Comparison of ENCODE assay signal across 12 mouse cellular contexts in genomic region chr11:100848080-100848479, GRCm38 (mm10). TPM values are rescaled to one million over a fixed set of nuclear protein-coding genes. Genes with fewer than 3 reads are reported as not detected.
DNase-seq lines count a peak whose midpoint lies in the region; ATAC-seq and TF ChIP-seq lines count a peak whose summit lies in the region.
"Had no signal": no experiment of that assay in that cellular context is flagged by ENCODE, and none has a peak within 500 bp of the region (broad histone marks: within the 10 kb centered on the region; RNA-seq: fewer than 3 reads in every experiment).

No protein-coding gene starts in this region.

- peaks cover 7% of the 10 kb centered on the region for H3K27me3 ChIP-seq in hindbrain, embryonic 13.5 days
- H3K27me3 ChIP-seq in hindbrain, embryonic 10.5 days (ENCODE audit: insufficient read depth, poor library complexity, severe bottlenecking) = peaks cover 34% of the 10 kb centered on the region
- no peaks in the 10 kb centered on the region for H3K27me3 ChIP-seq in thymus, adult 2 months (ENCODE audit: control insufficient read depth, insufficient read depth, low read length)
- H3K27me3 ChIP-seq in liver, embryonic 11.5 days (replicated peaks; ENCODE audit: control insufficient read depth, insufficient read depth, low read length) = no peaks in the 10 kb centered on the region
- no peaks in the 10 kb centered on the region for H3K27me3 ChIP-seq in stomach, embryonic 16.5 days (ENCODE audit: control insufficient read depth, insufficient read depth, low read length)

- no peak for ATAC-seq in hindbrain, embryonic 13.5 days (ENCODE audit: low FRiP score)
- no peak for ATAC-seq in liver, embryonic 11.5 days (replicated peaks; ENCODE audit: low FRiP score)
- no peak for ATAC-seq in stomach, embryonic 16.5 days (ENCODE audit: insufficient read depth, low FRiP score)
- ATAC-seq: forebrain, embryonic 13.5 days had no signal

- H3K27ac ChIP-seq in hindbrain, embryonic 13.5 days = no peak overlapping the region
- H3K27ac ChIP-seq in hindbrain, embryonic 10.5 days = no peak overlapping the region
- peak overlapping the region; percentile 64; the same call in 1 of the 2 replicates for H3K27ac ChIP-seq in thymus, adult 2 months (ENCODE audit: control insufficient read depth, insufficient read depth, low read length)
- H3K27ac ChIP-seq in liver, embryonic 11.5 days (ENCODE audit: low read depth, low read length) = 0 out of 2 replicates have a peak overlapping the region, but pooled peaks have one; percentile 10
- H3K27ac ChIP-seq in stomach, embryonic 16.5 days (ENCODE audit: low read length) = no peak overlapping the region
- H3K27ac ChIP-seq: forebrain, embryonic 13.5 days had no signal

- no peak overlapping the region for H3K4me3 ChIP-seq in hindbrain, embryonic 13.5 days
- no peak overlapping the region for H3K4me3 ChIP-seq in hindbrain, embryonic 10.5 days
- no peak overlapping the region for H3K4me3 ChIP-seq in thymus, adult 2 months (ENCODE audit: control insufficient read depth, insufficient read depth, low read length)
- H3K4me3 ChIP-seq in liver, embryonic 11.5 days (ENCODE audit: low read depth, low read length) = peak overlapping the region; percentile 94
- H3K4me3 ChIP-seq in stomach, embryonic 16.5 days (replicated peaks; ENCODE audit: low read length) = no peak overlapping the region
- H3K4me3 ChIP-seq: forebrain, embryonic 13.5 days had no signal

- TF ChIP-seq POLR2A in thymus, adult 2 months (IDR thresholded peaks at IDR 0.05; ENCODE audit: control insufficient read depth, extremely low read depth, insufficient read depth, low read length, poor library complexity) = no peak

- no peaks in the 10 kb centered on the region for H3K36me3 ChIP-seq in hindbrain, embryonic 13.5 days
- H3K36me3 ChIP-seq in hindbrain, embryonic 10.5 days = no peaks in the 10 kb centered on the region
- H3K36me3 ChIP-seq in thymus, adult 2 months (ENCODE audit: control insufficient read depth, insufficient read depth, low read length) = no peaks in the 10 kb centered on the region
- no peaks in the 10 kb centered on the region for H3K36me3 ChIP-seq in liver, embryonic 11.5 days (ENCODE audit: control insufficient read depth, insufficient read depth, low read length)
- H3K36me3 ChIP-seq in stomach, embryonic 16.5 days (ENCODE audit: control insufficient read depth, insufficient read depth, low read length) = no peaks in the 10 kb centered on the region

- H3K4me2 ChIP-seq in hindbrain, embryonic 13.5 days = peak overlapping the region; percentile 84; the same call in 1 of the 2 replicates
- peak overlapping the region; percentile 77 for H3K4me2 ChIP-seq in liver, embryonic 11.5 days
- peak overlapping the region; percentile 78 for H3K4me2 ChIP-seq in stomach, embryonic 16.5 days (ENCODE audit: low read depth, low read length)

- 79% methylated on average over 4 of the region's 4 CpGs for WGBS in hindbrain, embryonic 13.5 days
- WGBS in hindbrain, embryonic 10.5 days = 79% methylated on average over 4 of the region's 4 CpGs
- WGBS in thymus, adult 2 months = 3% methylated on average over 4 of the region's 4 CpGs
- WGBS in liver, embryonic 11.5 days = 38% methylated on average over 4 of the region's 4 CpGs
- WGBS in stomach, embryonic 16.5 days = 52% methylated on average over 4 of the region's 4 CpGs

- no peaks in the 10 kb centered on the region for H3K9me3 ChIP-seq in hindbrain, embryonic 13.5 days
- H3K9me3 ChIP-seq in hindbrain, embryonic 10.5 days = no peaks in the 10 kb centered on the region
- H3K9me3 ChIP-seq in liver, embryonic 11.5 days (ENCODE audit: control insufficient read depth, low read length) = no peaks in the 10 kb centered on the region
- no peaks in the 10 kb centered on the region for H3K9me3 ChIP-seq in stomach, embryonic 16.5 days (replicated peaks; ENCODE audit: control insufficient read depth, low read length)
- H3K9me3 ChIP-seq: forebrain, embryonic 13.5 days had no signal

- peaks cover 27% of the 10 kb centered on the region for H3K4me1 ChIP-seq in hindbrain, embryonic 13.5 days (replicated peaks)
- peaks cover 29% of the 10 kb centered on the region for H3K4me1 ChIP-seq in hindbrain, embryonic 10.5 days (replicated peaks)
- peaks cover 42% of the 10 kb centered on the region for H3K4me1 ChIP-seq in thymus, adult 2 months (replicated peaks; ENCODE audit: control insufficient read depth, insufficient read depth, low read length)
- peaks cover 26% of the 10 kb centered on the region for H3K4me1 ChIP-seq in liver, embryonic 11.5 days (replicated peaks; ENCODE audit: control insufficient read depth, insufficient read depth, low read length)
- H3K4me1 ChIP-seq in stomach, embryonic 16.5 days (ENCODE audit: control insufficient read depth, insufficient read depth, low read length) = peaks cover 24% of the 10 kb centered on the region

- DNase-seq in hindbrain, embryonic 10.5 days (ENCODE audit: low spot score) = no peak
- no peak for DNase-seq in thymus, adult 2 months
- DNase-seq in thymus, postnatal 25 days = no peak
- DNase-seq in liver, embryonic 11.5 days (ENCODE audit: low spot score) = no peak
- no peak for DNase-seq in urinary bladder, postnatal 25 days (ENCODE audit: low spot score)
- DNase-seq in spleen, adult 12 weeks (ENCODE audit: low spot score) = no peak
- DNase-seq: adrenal gland, adult 2 months; lung, postnatal 4 days; thymus, adult 18-20 months had no signal

- TF ChIP-seq CTCF in thymus, adult 2 months (IDR thresholded peaks at IDR 0.05; ENCODE audit: borderline replicate concordance, control insufficient read depth, extremely low read depth, insufficient read depth, low read length, poor library complexity) = no peak

- H3K9ac ChIP-seq in hindbrain, embryonic 13.5 days = no peak overlapping the region; the same call in 1 of the 2 replicates
- H3K9ac ChIP-seq in liver, embryonic 11.5 days (ENCODE audit: low read depth, low read length) = peak overlapping the region; percentile 31; the same call in 1 of the 2 replicates
- H3K9ac ChIP-seq in stomach, embryonic 16.5 days (ENCODE audit: low read length) = no peak overlapping the region; the same call in 1 of the 2 replicates
- H3K9ac ChIP-seq: forebrain, embryonic 13.5 days had no signal

RNA-seq across cellular contexts. Expression of gene Stat5b, which starts 2.4 kb away (rescaled TPM):
- 14.1 and 15.7 TPM in 2 replicates for polyA plus RNA-seq in hindbrain, embryonic 13.5 days (2015; fragmentation: Nextera tagmentation; extraction: Ambion mirVana)
- polyA plus RNA-seq in hindbrain, embryonic 10.5 days (2016; fragmentation: Nextera tagmentation; extraction: Ambion mirVana) = 13.6 and 14.8 TPM in 2 replicates
- 178 and 204 TPM in 2 replicates for polyA plus RNA-seq in thymus, adult 2 months (2012; rRNA removed)
- polyA plus RNA-seq in liver, embryonic 11.5 days (2014; fragmentation: Nextera tagmentation; extraction: Ambion mirVana) = 46.0 and 50.1 TPM in 2 replicates
- polyA plus RNA-seq in stomach, embryonic 16.5 days (2015; fragmentation: Nextera tagmentation; extraction: Ambion mirVana) = 26.2 and 27.4 TPM in 2 replicates

RNA-seq across cellular contexts. Expression of gene Stat5a, which starts 11.1 kb away (rescaled TPM):
- 2.1 and 2.3 TPM in 2 replicates for polyA plus RNA-seq in hindbrain, embryonic 13.5 days (2015; fragmentation: Nextera tagmentation; extraction: Ambion mirVana)
- polyA plus RNA-seq in hindbrain, embryonic 10.5 days (2016; fragmentation: Nextera tagmentation; extraction: Ambion mirVana) = 2.0 and 2.8 TPM in 2 replicates
- 136 and 161 TPM in 2 replicates for polyA plus RNA-seq in thymus, adult 2 months (2012; rRNA removed)
- 26.3 and 27.8 TPM in 2 replicates for polyA plus RNA-seq in liver, embryonic 11.5 days (2014; fragmentation: Nextera tagmentation; extraction: Ambion mirVana)
- polyA plus RNA-seq in stomach, embryonic 16.5 days (2015; fragmentation: Nextera tagmentation; extraction: Ambion mirVana) = 12.0 and 14.0 TPM in 2 replicates

Comparison
In these comparisons a context has a peak if more than half of its experiments do, and no peak if none do; other contexts are left out.
1. H3K27ac ChIP-seq: peak in thymus, adult 2 months (single experiment) and liver, embryonic 11.5 days (single experiment); none in hindbrain, embryonic 13.5 days (single experiment), hindbrain, embryonic 10.5 days (single experiment) and stomach, embryonic 16.5 days (single experiment).
2. Peak in every context shown above with its lines, with median percentiles within 50 percentile points of each other: H3K4me2 ChIP-seq.